Mouse (Mus musculus) lung, postnatal 0 days (tissue): ENCODE results near the gene Eif4e3. TPM values are rescaled to one million over a fixed set of nuclear protein-coding genes. Genes with fewer than 3 reads are reported as not detected.

Experiments used
- ATAC-seq: fragments of 200-750 bp; cut with Nextera tagmentation; 2 replicates; pipeline ENCODE4 v1.8.0; 2017; ENCODE audit warnings: moderate library complexity
- DNase-seq: peaks from one replicate; pipeline ENCODE4 v3.0.0-alpha.2; 2016; ENCODE audit warnings: low spot score
- H3K27ac ChIP-seq: fragments of 300-500 bp; sonication (generic); 2 replicates; pipeline ENCODE4 v1.5.1; 2014; ENCODE audit warnings: antibody characterized with exemption, mild to moderate bottlenecking, low read length, mixed read lengths
- H3K27me3 ChIP-seq: fragments of 300-500 bp; sonication (generic); replicated peaks from 2 replicates; pipeline ENCODE4 v1.6.1; 2014; ENCODE audit warnings: low read length, mixed read lengths; ENCODE audit not compliant: insufficient read depth
- H3K36me3 ChIP-seq: fragments of 300-500 bp; sonication (generic); 2 replicates; pipeline ENCODE4 v1.6.1; 2014; ENCODE audit warnings: low read length, mixed read lengths; ENCODE audit not compliant: insufficient read depth
- H3K4me1 ChIP-seq: fragments of 300-500 bp; sonication (generic); 2 replicates; pipeline ENCODE4 v1.6.1; 2014; ENCODE audit warnings: antibody characterized with exemption, low read depth, low read length, mixed read lengths; ENCODE audit not compliant: insufficient read depth
- H3K4me2 ChIP-seq: fragments of 300-500 bp; sonication (generic); replicated peaks from 2 replicates; pipeline ENCODE4 v1.6.1; 2014; ENCODE audit warnings: low read depth, mild to moderate bottlenecking, low read length, moderate library complexity, mixed read lengths
- H3K4me3 ChIP-seq: fragments of 300-500 bp; sonication (generic); 2 replicates; pipeline ENCODE4 v1.5.1; 2014; ENCODE audit warnings: low read depth, low read length
- H3K9ac ChIP-seq: fragments of 300-500 bp; sonication (generic); replicated peaks from 2 replicates; pipeline ENCODE4 v1.6.1; 2014; ENCODE audit warnings: low read depth, mild to moderate bottlenecking
- H3K9me3 ChIP-seq: fragments of 300-500 bp; sonication (generic); 2 replicates; pipeline ENCODE4 v1.6.1; 2016; ENCODE audit warnings: low read length, mixed read lengths
- CTCF ChIP-seq: IDR thresholded peaks from 2 replicates; pipeline ENCODE4 v1.5.1; 2016; ENCODE audit warnings: antibody characterized with exemption, mild to moderate bottlenecking
- EP300 ChIP-seq: IDR thresholded peaks from 2 replicates; pipeline ENCODE4 v1.6.1; 2016; ENCODE audit warnings: antibody characterized with exemption, mild to moderate bottlenecking, control low read depth
- WGBS: fragments of 180-500 bp; shearing (Covaris S2); extraction: QIAGEN DNeasy Blood & Tissue Kit; methylation state at CpG from one replicate; pipeline ENCODE4 v1.1.7; 2014; 5-methylcytosine and 5-hydroxymethylcytosine counted together
- polyA plus RNA-seq: library from polyadenylated mRNA; unstranded; fragments of >200 nt; fragmentation: Nextera tagmentation; extraction: Ambion mirVana; gene quantifications from 2 replicates; pipeline ENCODE4 v1.2.1, GENCODE M21; 2015

Eif4e3 gene
- polyA plus RNA-seq, 1 experiment from 2014 or later: 21.2 TPM

DNA sequence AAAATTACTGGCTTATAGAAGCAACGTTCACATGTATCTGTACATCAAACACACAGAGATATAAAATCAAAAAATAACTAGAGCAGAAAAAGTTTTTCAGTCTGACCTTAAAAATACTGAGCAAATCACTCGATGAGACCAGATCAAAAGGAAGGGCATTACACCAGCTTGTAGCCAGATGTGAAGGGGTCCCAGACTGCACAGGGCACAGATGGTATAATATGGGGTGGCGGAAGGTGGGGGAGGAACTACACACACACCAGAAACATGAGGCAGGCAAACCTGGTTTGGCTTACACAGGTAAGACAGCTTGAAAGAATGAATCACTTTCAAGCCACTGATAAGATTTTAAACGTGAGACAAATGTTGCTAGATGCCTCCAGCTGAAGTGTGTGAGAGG lies 45.4 kb downstream of the Eif4e3 start:
- TF ChIP-seq EP300: no peak
- TF ChIP-seq CTCF: no peak
- Histone ChIP-seq H3K4me3 (no peak overlapping the region), H3K9ac (no peak overlapping the region), H3K36me3 (no peaks in the 10 kb centered on the region), H3K4me1 (no peaks in the 10 kb centered on the region), H3K9me3 (no peaks in the 10 kb centered on the region), H3K27me3 (no peaks in the 10 kb centered on the region), H3K4me2 (no peak overlapping the region), H3K27ac (no peak overlapping the region)
- ATAC-seq: no peak
- WGBS: 63% methylated on average over 4 of the region's 4 CpGs
- DNase-seq: no peak

DNA sequence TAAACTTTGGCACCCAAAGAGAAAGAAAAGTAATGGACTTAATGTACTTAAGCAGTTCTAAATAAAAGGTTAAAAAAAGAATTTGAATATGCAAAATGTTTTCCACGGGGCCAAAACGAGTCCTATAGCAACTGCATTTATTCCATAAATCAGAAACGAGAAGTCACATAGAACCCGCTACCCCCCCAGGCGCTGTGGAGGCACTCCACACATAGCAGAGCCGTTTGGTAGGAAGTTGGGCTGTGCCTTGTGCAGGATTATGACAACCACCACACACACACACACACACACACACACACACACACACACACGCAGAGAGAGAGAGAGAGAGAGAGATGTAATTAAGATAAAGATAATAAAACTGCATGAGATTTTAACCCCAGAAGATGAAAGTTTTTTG lies 46.1 kb downstream of the Eif4e3 start:
- WGBS: 57% methylated on average over 6 of the region's 7 CpGs
- TF ChIP-seq EP300 (no peak), CTCF (no peak)
- Histone ChIP-seq H3K9me3 (no peaks in the 10 kb centered on the region), H3K27ac (no peak overlapping the region), H3K9ac (no peak overlapping the region), H3K36me3 (no peaks in the 10 kb centered on the region), H3K27me3 (no peaks in the 10 kb centered on the region), H3K4me1 (no peaks in the 10 kb centered on the region), H3K4me3 (no peak overlapping the region), H3K4me2 (no peak overlapping the region)
- ATAC-seq (no peak), DNase-seq (no peak)

DNA sequence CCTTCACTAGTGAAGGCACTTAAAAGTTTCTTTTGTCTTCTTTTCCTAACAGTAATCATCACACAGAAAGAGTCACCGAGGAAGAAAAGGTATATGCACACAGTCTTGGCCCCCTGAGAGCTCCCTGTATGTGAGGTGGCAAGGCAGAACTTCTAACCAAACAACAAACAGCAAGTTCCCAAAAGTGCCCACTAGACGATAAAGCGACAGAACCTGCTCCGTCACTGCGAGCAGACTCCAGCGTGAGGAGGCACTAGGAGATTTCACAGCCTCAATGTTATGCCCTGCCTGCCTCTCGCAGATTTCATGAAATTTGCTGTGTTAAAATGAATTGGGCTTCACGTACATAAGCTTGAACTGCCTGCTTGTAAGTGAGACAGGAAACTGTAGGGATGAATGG lies 46.6 kb downstream of the Eif4e3 start:
- no peak overlapping the region for H3K27ac ChIP-seq
- TF ChIP-seq CTCF (no peak), EP300 (no peak)
- H3K9me3 ChIP-seq: no peaks in the 10 kb centered on the region
- no peak overlapping the region for H3K9ac ChIP-seq
- no peaks in the 10 kb centered on the region for H3K36me3 ChIP-seq
- H3K4me2 ChIP-seq: no peak overlapping the region
- H3K4me1 ChIP-seq: no peaks in the 10 kb centered on the region
- WGBS: 49% methylated on average over 8 of the region's 8 CpGs
- no peak overlapping the region for H3K4me3 ChIP-seq
- DNase-seq: no peak
- no peaks in the 10 kb centered on the region for H3K27me3 ChIP-seq
- no peak for ATAC-seq

DNA sequence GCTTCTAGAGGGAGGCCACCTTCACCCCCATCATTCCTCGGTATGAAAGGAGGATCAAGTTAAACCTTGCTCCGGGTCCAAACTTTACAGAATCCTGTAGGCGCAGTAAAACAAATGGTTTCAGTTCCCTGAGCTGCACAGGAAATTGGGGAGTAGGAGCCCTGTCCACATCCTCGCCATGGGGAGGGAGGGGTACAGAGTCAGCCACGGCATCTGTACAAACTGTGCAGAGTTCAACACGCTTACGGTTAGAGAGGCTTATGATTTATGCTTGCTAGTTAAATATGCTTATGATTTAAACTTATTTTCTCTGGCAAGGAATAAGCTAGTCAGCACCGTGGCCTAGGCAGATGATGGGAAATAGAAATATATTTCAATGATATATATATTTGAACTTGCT lies 47.1 kb downstream of the Eif4e3 start:
- Histone ChIP-seq H3K27me3 (no peaks in the 10 kb centered on the region), H3K4me1 (no peaks in the 10 kb centered on the region)
- no peak for ATAC-seq

DNA sequence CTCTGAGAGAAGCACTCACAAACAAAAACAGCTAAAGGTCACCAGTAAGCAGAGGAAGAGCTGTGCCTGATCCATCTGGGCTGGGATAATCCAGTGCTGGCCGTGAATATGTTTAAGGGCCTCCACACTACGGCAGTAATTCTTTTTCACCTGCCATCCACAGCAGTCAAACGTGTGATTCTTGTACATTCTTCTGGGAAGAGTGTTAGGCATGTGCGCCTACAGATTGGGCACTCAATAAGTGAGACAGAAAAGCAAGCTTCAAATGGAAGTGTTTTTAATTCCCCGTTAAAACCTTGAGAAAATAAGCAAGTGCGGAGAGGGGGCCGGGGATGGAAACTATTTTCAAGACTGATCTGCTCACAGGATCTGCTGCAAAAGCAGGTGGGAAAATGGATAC lies 48.7 kb downstream of the Eif4e3 start:
- Histone ChIP-seq H3K4me1 (no peaks in the 10 kb centered on the region), H3K4me3 (no peak overlapping the region), H3K9me3 (no peaks in the 10 kb centered on the region), H3K9ac (no peak overlapping the region), H3K4me2 (no peak overlapping the region), H3K36me3 (no peaks in the 10 kb centered on the region), H3K27ac (no peak overlapping the region), H3K27me3 (no peaks in the 10 kb centered on the region)
- no peak for DNase-seq
- 70% methylated on average over 7 of the region's 7 CpGs for WGBS
- ATAC-seq: no peak
- no peak for TF ChIP-seq CTCF
- TF ChIP-seq EP300: no peak

More for the DNA sequence above, 47.1 kb downstream of the Eif4e3 start:
- 32% methylated on average over 8 of the region's 8 CpGs for WGBS
- Histone ChIP-seq H3K4me2 (no peak overlapping the region), H3K9ac (no peak overlapping the region), H3K9me3 (no peaks in the 10 kb centered on the region), H3K27ac (no peak overlapping the region), H3K4me3 (no peak overlapping the region), H3K36me3 (no peaks in the 10 kb centered on the region)
- no peak for DNase-seq
- TF ChIP-seq EP300 (no peak), CTCF (no peak)

DNA sequence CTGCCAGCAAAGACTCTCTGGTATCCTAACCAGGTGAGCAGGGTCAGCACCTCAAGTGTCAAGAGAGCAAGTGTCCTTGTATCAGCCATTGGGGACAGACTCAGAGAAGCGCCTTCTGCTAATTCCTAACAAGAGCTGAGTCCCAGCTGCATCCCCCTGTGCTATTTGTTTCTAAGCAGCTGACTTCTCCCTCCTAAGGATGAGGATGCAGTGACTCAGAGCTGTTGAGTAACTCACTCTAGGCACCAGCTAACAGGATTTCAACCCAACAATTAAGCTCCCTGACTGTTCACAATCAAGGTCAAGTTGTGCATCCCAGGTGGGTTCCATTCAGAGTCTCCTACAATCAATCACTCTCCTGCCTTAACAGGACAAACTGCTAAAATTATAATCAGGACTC lies 49.2 kb downstream of the Eif4e3 start:
- TF ChIP-seq CTCF (no peak), EP300 (no peak)
- Histone ChIP-seq H3K4me3 (no peak overlapping the region), H3K4me2 (no peak overlapping the region), H3K9ac (no peak overlapping the region), H3K36me3 (no peaks in the 10 kb centered on the region), H3K27ac (no peak overlapping the region), H3K9me3 (no peaks in the 10 kb centered on the region), H3K27me3 (no peaks in the 10 kb centered on the region), H3K4me1 (no peaks in the 10 kb centered on the region)
- DNase-seq: no peak
- 86% methylated on average over 1 of the region's 1 CpGs for WGBS
- ATAC-seq: no peak

DNA sequence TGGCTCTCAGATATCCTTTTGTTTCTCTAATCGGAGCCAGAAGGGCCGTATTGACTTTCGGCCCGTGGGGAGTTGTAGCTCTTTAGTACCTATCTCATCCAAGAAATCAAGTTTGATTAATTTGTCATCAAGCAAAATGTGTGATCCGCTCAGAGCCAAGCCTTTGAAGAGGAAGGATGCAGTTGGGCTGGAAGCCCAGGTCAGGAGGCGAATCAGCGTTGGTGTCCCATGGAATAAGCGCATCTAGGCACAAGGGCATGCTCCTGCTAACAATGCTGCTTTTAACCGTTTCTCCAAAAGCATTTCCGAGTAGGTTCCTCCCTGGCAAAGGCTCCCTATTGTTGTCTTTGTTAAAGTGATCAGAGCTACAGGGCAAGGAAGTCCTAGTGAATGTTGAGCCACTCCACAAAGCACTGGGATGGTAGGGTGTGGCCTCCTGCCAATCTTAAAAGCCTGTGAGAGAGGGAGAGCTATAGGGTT lies 51.3 kb downstream of the Eif4e3 start:
- TF ChIP-seq CTCF (no peak), EP300 (no peak)

More for the DNA sequence above, 51.3 kb downstream of the Eif4e3 start:
- Histone ChIP-seq H3K4me2 (no peak overlapping the region), H3K27me3 (no peaks in the 10 kb centered on the region), H3K4me1 (peaks cover 5% of the 10 kb centered on the region; the same call in 1 of the 2 replicates), H3K9ac (no peak overlapping the region), H3K9me3 (no peaks in the 10 kb centered on the region), H3K36me3 (no peaks in the 10 kb centered on the region), H3K27ac (no peak overlapping the region), H3K4me3 (no peak overlapping the region)
- ATAC-seq: peak; percentile 49
- 46% methylated on average over 10 of the region's 10 CpGs for WGBS
- peak; percentile 17 for DNase-seq
